Mouse (Mus musculus) embryo, embryonic 9.5 days (tissue): ENCODE data around the gene Tnrc6c.

Source experiments
- DNase-seq: peaks from one replicate; pipeline ENCODE4 v3.0.0-alpha.2; 2017; ENCODE audit errors: extremely low spot score

The Tnrc6c gene

GRCm38 (mm10) chr11:117638809-117639208 is 15.3 kb upstream of the Tnrc6c start:
- DNase-seq: no peak

- no peak for DNase-seq
Observed at GRCm38 (mm10) chr11:117639331-117639970, 14.6 kb upstream of the Tnrc6c start.

GRCm38 (mm10) chr11:117642181-117642580 is 11.9 kb upstream of the Tnrc6c start:
- no peak for DNase-seq

- DNase-seq: no peak
Observed at GRCm38 (mm10) chr11:117643240-117643639, 10.8 kb upstream of the Tnrc6c start.

- no peak for DNase-seq
Observed at GRCm38 (mm10) chr11:117646786-117647185, 7.3 kb upstream of the Tnrc6c start.

GRCm38 (mm10) chr11:117648005-117648404 is 6.1 kb upstream of the Tnrc6c start:
- DNase-seq: no peak

GRCm38 (mm10) chr11:117650721-117651644 is 3.1 kb upstream of the Tnrc6c start:
- DNase-seq: no peak

- DNase-seq: no peak
Observed at GRCm38 (mm10) chr11:117652907-117653306, 1.2 kb upstream of the Tnrc6c start.

- DNase-seq: peak; percentile 98
Observed at GRCm38 (mm10) chr11:117654380-117654924, 363 bp downstream of the Tnrc6c start.

GRCm38 (mm10) chr11:117654934-117655291 is 824 bp downstream of the Tnrc6c start:
- DNase-seq: no peak

GRCm38 (mm10) chr11:117655292-117656076 is 1.4 kb downstream of the Tnrc6c start:
- DNase-seq: peak; percentile 70

GRCm38 (mm10) chr11:117656077-117656401 is 1.9 kb downstream of the Tnrc6c start:
- DNase-seq: no peak

GRCm38 (mm10) chr11:117658974-117659373 is 4.9 kb downstream of the Tnrc6c start:
- DNase-seq: no peak

- DNase-seq: no peak
Observed at GRCm38 (mm10) chr11:117663036-117663809, 9.1 kb downstream of the Tnrc6c start.

GRCm38 (mm10) chr11:117663810-117664139 is 9.7 kb downstream of the Tnrc6c start:
- DNase-seq: no peak

- no peak for DNase-seq
Observed at GRCm38 (mm10) chr11:117665189-117665588, 11.1 kb downstream of the Tnrc6c start.

- DNase-seq: no peak
Observed at GRCm38 (mm10) chr11:117666563-117666962, 12.5 kb downstream of the Tnrc6c start.

GRCm38 (mm10) chr11:117667152-117667551 is 13.1 kb downstream of the Tnrc6c start:
- no peak for DNase-seq

- no peak for DNase-seq
Observed at GRCm38 (mm10) chr11:117667825-117668224, 13.7 kb downstream of the Tnrc6c start.

- DNase-seq: no peak
Observed at GRCm38 (mm10) chr11:117671626-117672025, 17.5 kb downstream of the Tnrc6c start.

- no peak for DNase-seq
Observed at GRCm38 (mm10) chr11:117674531-117674930, 20.4 kb downstream of the Tnrc6c start.
